Mouse (Mus musculus) C2C12 (cell line): ENCODE data around the gene Crls1.

Experiments
- CTCF ChIP-seq: IDR thresholded peaks from one replicate; pipeline ENCODE4 v1.5.1; 2011; ENCODE audit not compliant: control insufficient read depth, insufficient read depth, insufficient read length
- MYOG ChIP-seq: IDR thresholded peaks from one replicate; pipeline ENCODE4 v1.6.1; 2011; ENCODE audit not compliant: control insufficient read depth, insufficient read length; ENCODE audit errors: extremely low read depth

DNA sequence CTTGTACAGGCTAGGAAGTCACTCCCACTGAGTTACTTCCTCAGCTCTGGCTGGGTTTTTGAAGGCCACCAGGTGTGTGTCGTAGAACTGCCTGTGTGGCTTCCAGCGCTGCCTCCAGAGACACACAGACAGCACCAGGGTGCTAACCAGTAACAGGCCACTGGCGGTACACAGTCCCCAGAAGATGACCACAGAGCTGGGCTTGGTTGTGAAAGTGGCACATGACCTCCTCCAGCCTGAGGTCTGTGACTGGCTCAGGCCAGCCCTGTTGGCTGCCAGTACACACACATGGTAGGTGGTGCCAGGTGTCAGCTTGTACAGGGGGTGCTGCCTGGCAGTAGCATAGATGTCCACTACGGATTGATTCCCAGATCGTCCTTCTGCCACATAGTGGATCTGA is 23.2 kb downstream of the Crls1 start:
- TF ChIP-seq CTCF (no peak), MYOG (no peak)
